Mouse (Mus musculus) cerebellum, adult 8-10 months (tissue): ENCODE results near the gene G430095P16Rik.
A peak's percentile ranks its signal among the peaks of the same experiment; 100 is the strongest.

Source experiments
- DNase-seq: peaks from one replicate; pipeline ENCODE4 v3.0.0; 2022

Gene G430095P16Rik

GRCm38 (mm10) chr8:84724683-84725082 lies 1.9 kb downstream of the G430095P16Rik start:
- no peak for DNase-seq

GRCm38 (mm10) chr8:84725246-84725940 lies 2.6 kb downstream of the G430095P16Rik start:
- DNase-seq = peak; percentile 30

- DNase-seq = no peak
Measured at GRCm38 (mm10) chr8:84725941-84726259, 3.1 kb downstream of the G430095P16Rik start.

- no peak for DNase-seq
Measured at GRCm38 (mm10) chr8:84728474-84728873, 5.7 kb downstream of the G430095P16Rik start.

- DNase-seq = no peak
Measured at GRCm38 (mm10) chr8:84729921-84730362, 7.1 kb downstream of the G430095P16Rik start.

- DNase-seq = no peak
Measured at GRCm38 (mm10) chr8:84730541-84731370, 7.9 kb downstream of the G430095P16Rik start.

GRCm38 (mm10) chr8:84731371-84732177 lies 8.8 kb downstream of the G430095P16Rik start:
- DNase-seq = no peak

- no peak for DNase-seq
Measured at GRCm38 (mm10) chr8:84732545-84732944, 9.7 kb downstream of the G430095P16Rik start.

- DNase-seq = no peak
Measured at GRCm38 (mm10) chr8:84732996-84733395, 10.2 kb downstream of the G430095P16Rik start.

- DNase-seq = no peak
Measured at GRCm38 (mm10) chr8:84733959-84734358, 11.2 kb downstream of the G430095P16Rik start.

- no peak for DNase-seq
Measured at GRCm38 (mm10) chr8:84734680-84735079, 11.9 kb downstream of the G430095P16Rik start.

GRCm38 (mm10) chr8:84735597-84735996 lies 12.8 kb downstream of the G430095P16Rik start:
- no peak for DNase-seq

- no peak for DNase-seq
Measured at GRCm38 (mm10) chr8:84736521-84736920, 13.7 kb downstream of the G430095P16Rik start.

- DNase-seq = peak; percentile 85
Measured at GRCm38 (mm10) chr8:84737608-84738007, 14.8 kb downstream of the G430095P16Rik start.

GRCm38 (mm10) chr8:84738266-84738665 lies 15.5 kb downstream of the G430095P16Rik start:
- DNase-seq = no peak

- DNase-seq = no peak
Measured at GRCm38 (mm10) chr8:84738715-84739400, 16.1 kb downstream of the G430095P16Rik start.

GRCm38 (mm10) chr8:84739401-84739742 lies 16.6 kb downstream of the G430095P16Rik start:
- DNase-seq = no peak

GRCm38 (mm10) chr8:84740895-84741843 lies 18.4 kb downstream of the G430095P16Rik start:
- no peak for DNase-seq

- DNase-seq = no peak
Measured at GRCm38 (mm10) chr8:84742171-84743053, 19.6 kb downstream of the G430095P16Rik start.

- DNase-seq = no peak
Measured at GRCm38 (mm10) chr8:84743054-84743415, 20.2 kb downstream of the G430095P16Rik start.
